Mouse (Mus musculus): ENCODE results near the gene Tyk2.

- no peak for TF ChIP-seq CTCF (IDR thresholded peaks at IDR 0.05; ENCODE audit: low read depth)
- no peak for TF ChIP-seq EP300 (IDR thresholded peaks at IDR 0.05; ENCODE audit: low read depth)
Measured at GRCm38 (mm10) chr9:21169157-21169556, 38.1 kb upstream of the Tyk2 start.

Data from liver, embryonic 14.5 days (tissue).